In genomic region chr5:129018782-129019489, GRCm38 (mm10) we compare ENCODE assay signal across 7 mouse cellular contexts. TPM values are rescaled to one million over a fixed set of nuclear protein-coding genes. Genes with fewer than 3 reads are reported as not detected.
A peak's percentile ranks its signal among the peaks of the same experiment; 100 is the strongest.
DNase-seq lines count a peak whose midpoint lies in the region; ATAC-seq and TF ChIP-seq lines count a peak whose summit lies in the region.

No protein-coding gene starts in this region.

- H3K27ac ChIP-seq in testis, adult 2 months (ENCODE audit: control insufficient read depth, insufficient read depth, low read depth, low read length): peak overlapping the region; percentile 92
- H3K27ac ChIP-seq in limb, embryonic 14.5 days (replicated peaks; ENCODE audit: low read depth, low read length): peak overlapping the region; percentile 92
- H3K27ac ChIP-seq in stomach, embryonic 15.5 days: peak overlapping the region; percentile 96

- peak; percentile 29 for ATAC-seq in erythroblast, adult 5-6 weeks (replicated peaks; ENCODE audit: low FRiP score, poor library complexity, severe bottlenecking)
- ATAC-seq in limb, embryonic 14.5 days (ENCODE audit: low FRiP score, low read depth): no peak
- ATAC-seq in stomach, embryonic 15.5 days (ENCODE audit: insufficient read depth, low FRiP score, low read depth): peak; percentile 3

- H3K4me2 ChIP-seq in limb, embryonic 14.5 days (replicated peaks; ENCODE audit: low read depth, low read length, severe bottlenecking): peak overlapping the region; percentile 54
- peak overlapping the region; percentile 65 for H3K4me2 ChIP-seq in stomach, embryonic 15.5 days

- TF ChIP-seq CTCF in testis, adult 2 months (IDR thresholded peaks at IDR 0.05; ENCODE audit: control insufficient read depth, insufficient read depth, insufficient replicate concordance, low read depth, low read length): no peak

- DNase-seq in testis, postnatal 10 days (ENCODE audit: low spot score): no peak
- DNase-seq in limb, embryonic 14.5 days (ENCODE audit: low spot score): no peak
- no peak for DNase-seq in gastrocnemius, adult 8-10 months (ENCODE audit: low spot score in 2 of 2)
- no peak for DNase-seq in retina, embryonic 14.5 days (ENCODE audit: low spot score)

- TF ChIP-seq POLR2A in testis, adult 2 months (IDR thresholded peaks at IDR 0.05; ENCODE audit: control insufficient read depth, low read depth, low read length): no peak
- TF ChIP-seq POLR2A in limb, embryonic 14.5 days (IDR thresholded peaks at IDR 0.05; ENCODE audit: borderline replicate concordance, extremely low read depth, insufficient read depth, insufficient read length): no peak

- H3K4me3 ChIP-seq in testis, adult 2 months (ENCODE audit: control insufficient read depth, low read depth, low read length): peak overlapping the region; percentile 89
- H3K4me3 ChIP-seq in limb, embryonic 14.5 days (replicated peaks; ENCODE audit: low read length): peak overlapping the region; percentile 87
- peak overlapping the region; percentile 76 for H3K4me3 ChIP-seq in stomach, embryonic 15.5 days (replicated peaks)

- WGBS in limb, embryonic 14.5 days: 89% methylated on average over 13 of the region's 13 CpGs
- WGBS in stomach, embryonic 15.5 days: 74% methylated on average over 13 of the region's 13 CpGs

- H3K36me3 ChIP-seq in testis, adult 2 months (ENCODE audit: control insufficient read depth, insufficient read depth, low read length): no peaks in the 10 kb centered on the region; the same call in 1 of the 2 replicates
- peaks cover 16% of the 10 kb centered on the region for H3K36me3 ChIP-seq in limb, embryonic 14.5 days (ENCODE audit: control insufficient read depth, insufficient read depth, low read length)
- H3K36me3 ChIP-seq in stomach, embryonic 15.5 days: peaks cover 4% of the 10 kb centered on the region; the same call in 1 of the 2 replicates

- H3K27me3 ChIP-seq in testis, adult 2 months (ENCODE audit: control insufficient read depth, insufficient read depth, low read length): no peaks in the 10 kb centered on the region
- no peaks in the 10 kb centered on the region for H3K27me3 ChIP-seq in limb, embryonic 14.5 days (ENCODE audit: control insufficient read depth, insufficient read depth, low read length)
- H3K27me3 ChIP-seq in stomach, embryonic 15.5 days (replicated peaks): no peaks in the 10 kb centered on the region

- peak overlapping the region; percentile 78 for H3K9ac ChIP-seq in limb, embryonic 14.5 days (ENCODE audit: low read depth, low read length, severe bottlenecking)
- H3K9ac ChIP-seq in stomach, embryonic 15.5 days: peak overlapping the region; percentile 66; the same call in 1 of the 2 replicates

- H3K9me3 ChIP-seq in limb, embryonic 14.5 days (ENCODE audit: control insufficient read depth, low read length): no peaks in the 10 kb centered on the region
- no peaks in the 10 kb centered on the region for H3K9me3 ChIP-seq in stomach, embryonic 15.5 days

- H3K4me1 ChIP-seq in testis, adult 2 months (ENCODE audit: control insufficient read depth, insufficient read depth, low read length): peaks cover 5% of the 10 kb centered on the region
- peaks cover 12% of the 10 kb centered on the region for H3K4me1 ChIP-seq in limb, embryonic 14.5 days (ENCODE audit: control insufficient read depth, insufficient read depth, low read length)
- peaks cover 4% of the 10 kb centered on the region; the same call in 1 of the 2 replicates for H3K4me1 ChIP-seq in stomach, embryonic 15.5 days

RNA-seq across cellular contexts. Expression of gene Ran, which starts 0.9 kb away (rescaled TPM):
- polyA plus RNA-seq in testis, adult 2 months (2012; rRNA removed): 254 and 277 TPM in 2 replicates
- 125 and 151 TPM in 2 replicates for total RNA-seq in erythroblast, adult 5-6 weeks (2015; ENCODE audit: low replicate concordance)
- 77.9 and 87.8 TPM in 2 replicates for total RNA-seq in erythroblast, adult 5-6 weeks (2017; ENCODE audit: low replicate concordance)
- 223 and 266 TPM in 2 replicates for polyA plus RNA-seq in limb, embryonic 14.5 days (2012; rRNA removed)
- polyA plus RNA-seq in limb, embryonic 14.5 days (2014; fragmentation: Nextera tagmentation; extraction: Ambion mirVana): 456 and 476 TPM in 2 replicates
- 518 and 547 TPM in 2 replicates for polyA plus RNA-seq in stomach, embryonic 15.5 days (2015; fragmentation: Nextera tagmentation; extraction: Ambion mirVana)
- 10 to 100 TPM; 78.9 to 95.9 (median 82.7) TPM for total RNA-seq in gastrocnemius, adult 8-10 months (2022)

RNA-seq across cellular contexts. Expression of gene Stx2, which starts 10.6 kb away (rescaled TPM):
- polyA plus RNA-seq in testis, adult 2 months (2012; rRNA removed): 51.0 and 52.4 TPM in 2 replicates
- 48.0 and 57.3 TPM in 2 replicates for total RNA-seq in erythroblast, adult 5-6 weeks (2015; ENCODE audit: low replicate concordance)
- 160 and 298 TPM in 2 replicates for total RNA-seq in erythroblast, adult 5-6 weeks (2017; ENCODE audit: low replicate concordance)
- 46.2 and 46.8 TPM in 2 replicates for polyA plus RNA-seq in limb, embryonic 14.5 days (2012; rRNA removed)
- 28.6 and 33.3 TPM in 2 replicates for polyA plus RNA-seq in limb, embryonic 14.5 days (2014; fragmentation: Nextera tagmentation; extraction: Ambion mirVana)
- 26.3 and 34.6 TPM in 2 replicates for polyA plus RNA-seq in stomach, embryonic 15.5 days (2015; fragmentation: Nextera tagmentation; extraction: Ambion mirVana)
- total RNA-seq in gastrocnemius, adult 8-10 months (2022): 1 to 10 TPM; 3.0 to 6.3 (median 5.8) TPM
